Mouse (Mus musculus): ENCODE results near the gene Inka2. TPM values are rescaled to one million over a fixed set of nuclear protein-coding genes. Genes with fewer than 3 reads are reported as not detected.

The Inka2 gene
- polyA plus RNA-seq, 1 experiment from 2014 or later: 0.67 TPM

DNA sequence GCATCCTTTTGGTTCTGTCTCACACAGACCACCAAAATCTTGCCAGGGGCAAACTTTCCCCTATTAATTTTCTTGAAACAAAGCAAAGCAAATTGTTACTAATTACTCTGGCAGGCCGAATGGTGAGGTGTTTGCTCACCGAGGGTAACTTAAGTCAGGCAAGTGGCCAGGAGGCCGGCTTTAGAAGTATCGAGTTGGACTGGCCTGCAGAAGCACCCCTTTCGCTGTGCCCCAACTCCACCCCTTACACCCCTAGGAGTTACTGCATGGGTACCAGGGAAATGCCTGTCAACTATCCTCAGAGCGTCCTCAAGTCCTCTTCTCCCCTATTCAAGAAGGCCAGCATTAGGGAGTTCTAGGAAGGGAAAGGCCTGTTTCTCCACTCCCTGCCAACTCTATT is 828 bp upstream of the Inka2 start:
- Histone ChIP-seq H3K9ac (ENCODE audit: low read depth, low read length) (no peak overlapping the region), H3K27me3 (ENCODE audit: insufficient read depth, low read length) (no peaks in the 10 kb centered on the region), H3K27ac (no peak overlapping the region), H3K4me1 (replicated peaks; ENCODE audit: insufficient read depth, low read length) (no peaks in the 10 kb centered on the region), H3K4me2 (ENCODE audit: low read length) (no peak overlapping the region), H3K36me3 (ENCODE audit: insufficient read depth, low read length) (no peaks in the 10 kb centered on the region), H3K9me3 (replicated peaks; ENCODE audit: low read length) (no peaks in the 10 kb centered on the region), H3K4me3 (replicated peaks; ENCODE audit: low read depth, low read length) (no peak overlapping the region)
- TF ChIP-seq CTCF (IDR thresholded peaks at IDR 0.05; ENCODE audit: low read depth): no peak
- WGBS: 54% methylated on average over 6 of the region's 6 CpGs
- ATAC-seq (replicated peaks; ENCODE audit: low FRiP score, low read depth): no peak
- DNase-seq (ENCODE audit: low spot score): no peak

DNA sequence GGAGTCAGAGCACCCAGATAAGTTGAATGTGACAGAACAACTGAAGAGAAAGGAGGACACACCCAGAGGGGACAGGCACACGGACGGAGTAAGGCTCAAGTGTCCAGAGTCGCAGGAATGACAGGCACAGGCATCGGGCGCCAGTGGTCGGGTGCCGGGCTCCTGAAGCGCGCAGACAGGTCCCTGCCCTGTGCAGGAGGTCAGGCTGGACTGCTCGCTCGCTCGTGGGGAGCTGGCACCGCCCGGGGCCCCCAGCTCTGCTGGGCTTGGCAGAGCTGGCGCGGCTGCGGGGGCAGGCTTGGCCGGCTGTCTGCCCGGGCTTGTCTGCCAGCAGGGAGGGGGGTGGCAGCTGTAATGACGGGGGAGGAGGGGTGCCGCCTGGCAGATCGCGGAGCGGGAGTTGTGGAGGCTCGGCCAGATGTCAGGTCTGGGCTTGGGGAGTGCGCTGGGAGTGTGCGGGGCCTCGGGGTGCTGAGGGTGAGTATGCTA is 706 bp downstream of the Inka2 start:
- H3K27ac ChIP-seq: no peak overlapping the region
- H3K9me3 ChIP-seq (replicated peaks; ENCODE audit: low read length): no peaks in the 10 kb centered on the region
- DNase-seq (ENCODE audit: low spot score) (peak; percentile 53), ATAC-seq (replicated peaks; ENCODE audit: low FRiP score, low read depth) (peak; percentile 41; the same call in 1 of the 2 replicates)
- no peaks in the 10 kb centered on the region for H3K4me1 ChIP-seq (replicated peaks; ENCODE audit: insufficient read depth, low read length)
- H3K4me3 ChIP-seq (replicated peaks; ENCODE audit: low read depth, low read length): peak overlapping the region; percentile 50
- no peaks in the 10 kb centered on the region for H3K36me3 ChIP-seq (ENCODE audit: insufficient read depth, low read length)
- peak overlapping the region; percentile 36 for H3K9ac ChIP-seq (ENCODE audit: low read depth, low read length)
- H3K4me2 ChIP-seq (ENCODE audit: low read length): peak overlapping the region; percentile 98
- TF ChIP-seq CTCF (IDR thresholded peaks at IDR 0.05; ENCODE audit: low read depth): no peak
- WGBS: under 1% methylated on average over 27 of the region's 28 CpGs
- H3K27me3 ChIP-seq (ENCODE audit: insufficient read depth, low read length): no peaks in the 10 kb centered on the region

DNA sequence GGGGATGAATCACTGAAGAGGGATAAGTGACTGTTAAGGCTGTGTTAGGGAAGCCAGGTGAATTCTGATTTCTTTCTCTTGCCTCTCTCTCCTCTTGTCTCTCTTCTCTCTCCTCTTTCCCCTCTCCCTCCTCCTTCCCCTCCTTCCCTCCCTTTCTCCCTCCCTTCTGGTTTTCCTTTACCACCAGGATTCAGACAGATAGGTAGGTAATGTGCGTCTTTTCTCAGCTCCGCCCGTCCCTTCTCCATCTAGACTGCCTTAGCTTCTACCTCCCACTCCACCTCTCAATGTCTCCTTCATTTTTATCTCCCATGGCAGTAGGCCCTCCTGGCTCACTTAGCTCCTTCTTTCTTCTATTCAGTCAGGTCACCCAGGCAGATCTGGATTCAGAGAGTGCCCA is 1.2 kb downstream of the Inka2 start:
- Histone ChIP-seq H3K4me3 (replicated peaks; ENCODE audit: low read depth, low read length) (peak overlapping the region; percentile 50), H3K9me3 (replicated peaks; ENCODE audit: low read length) (no peaks in the 10 kb centered on the region), H3K36me3 (ENCODE audit: insufficient read depth, low read length) (no peaks in the 10 kb centered on the region), H3K27ac (no peak overlapping the region), H3K4me1 (replicated peaks; ENCODE audit: insufficient read depth, low read length) (no peaks in the 10 kb centered on the region), H3K4me2 (ENCODE audit: low read length) (peak overlapping the region; percentile 98), H3K27me3 (ENCODE audit: insufficient read depth, low read length) (no peaks in the 10 kb centered on the region), H3K9ac (ENCODE audit: low read depth, low read length) (peak overlapping the region; percentile 36; the same call in 1 of the 2 replicates)
- no peak for TF ChIP-seq CTCF (IDR thresholded peaks at IDR 0.05; ENCODE audit: low read depth)
- ATAC-seq (replicated peaks; ENCODE audit: low FRiP score, low read depth) (no peak), DNase-seq (ENCODE audit: low spot score) (no peak)
- 31% methylated on average over 3 of the region's 3 CpGs for WGBS

DNA sequence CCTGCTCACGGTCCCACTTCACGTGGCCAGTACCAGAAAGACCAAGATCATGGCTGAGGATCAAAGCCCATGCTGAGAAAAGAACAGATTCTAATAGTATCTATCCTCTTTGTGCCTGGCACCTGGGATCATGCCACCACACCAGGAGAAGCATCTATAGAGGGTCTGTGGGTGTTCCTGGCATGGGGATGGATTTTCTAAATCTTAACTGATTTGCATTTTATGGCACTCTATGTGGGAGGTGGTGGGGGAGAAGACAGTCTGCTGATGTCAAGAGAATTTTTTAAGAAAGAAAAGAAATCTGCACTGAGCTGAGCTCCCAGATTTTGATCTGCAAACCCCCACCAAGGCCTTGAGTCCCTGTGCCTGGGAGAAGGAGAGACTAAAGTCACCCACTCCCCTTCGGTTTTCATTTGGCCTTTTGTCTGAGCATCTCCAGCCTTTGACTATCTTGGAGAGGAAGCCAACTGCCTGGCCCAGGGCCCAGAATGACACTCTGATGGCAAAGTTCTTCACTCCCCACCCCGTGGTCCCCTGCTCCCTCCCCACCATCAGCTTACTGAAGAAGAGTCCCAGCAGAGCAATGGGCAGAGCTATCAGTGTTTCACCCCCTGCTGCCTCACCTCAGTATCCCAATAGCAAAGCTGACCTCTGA is 2.1 kb downstream of the Inka2 start:
- H3K9ac ChIP-seq (ENCODE audit: low read depth, low read length): no peak overlapping the region
- WGBS: 34% methylated on average over 4 of the region's 4 CpGs
- H3K4me3 ChIP-seq (replicated peaks; ENCODE audit: low read depth, low read length): no peak overlapping the region
- DNase-seq (ENCODE audit: low spot score) (no peak), ATAC-seq (replicated peaks; ENCODE audit: low FRiP score, low read depth) (no peak)
- H3K27ac ChIP-seq: no peak overlapping the region
- no peaks in the 10 kb centered on the region for H3K9me3 ChIP-seq (replicated peaks; ENCODE audit: low read length)
- no peak for TF ChIP-seq CTCF (IDR thresholded peaks at IDR 0.05; ENCODE audit: low read depth)
- H3K36me3 ChIP-seq (ENCODE audit: insufficient read depth, low read length): no peaks in the 10 kb centered on the region
- no peaks in the 10 kb centered on the region for H3K27me3 ChIP-seq (ENCODE audit: insufficient read depth, low read length)
- no peak overlapping the region for H3K4me2 ChIP-seq (ENCODE audit: low read length)
- H3K4me1 ChIP-seq (replicated peaks; ENCODE audit: insufficient read depth, low read length): no peaks in the 10 kb centered on the region

DNA sequence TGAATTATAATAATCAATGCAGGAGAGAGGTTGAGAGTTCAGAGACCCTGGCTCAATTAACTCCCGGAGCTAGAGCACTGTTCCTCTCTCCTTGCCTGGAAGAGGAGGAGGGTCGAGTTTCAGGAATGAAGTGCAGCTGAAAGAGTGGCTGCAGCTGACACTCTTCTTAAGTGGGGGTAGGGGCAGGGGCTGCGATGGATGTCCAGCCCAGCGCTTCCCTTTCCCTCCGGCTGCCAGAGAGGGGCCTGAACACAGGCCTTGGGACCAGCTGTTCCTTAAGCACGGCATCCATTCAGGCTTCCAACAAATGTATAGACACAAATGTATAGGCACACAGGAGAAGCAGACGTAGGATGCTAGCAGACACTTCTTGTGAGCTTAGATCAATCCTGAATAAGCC is 3.2 kb downstream of the Inka2 start:
- Histone ChIP-seq H3K27ac (no peak overlapping the region), H3K9ac (ENCODE audit: low read depth, low read length) (no peak overlapping the region)
- no peak for ATAC-seq (replicated peaks; ENCODE audit: low FRiP score, low read depth)

DNA sequence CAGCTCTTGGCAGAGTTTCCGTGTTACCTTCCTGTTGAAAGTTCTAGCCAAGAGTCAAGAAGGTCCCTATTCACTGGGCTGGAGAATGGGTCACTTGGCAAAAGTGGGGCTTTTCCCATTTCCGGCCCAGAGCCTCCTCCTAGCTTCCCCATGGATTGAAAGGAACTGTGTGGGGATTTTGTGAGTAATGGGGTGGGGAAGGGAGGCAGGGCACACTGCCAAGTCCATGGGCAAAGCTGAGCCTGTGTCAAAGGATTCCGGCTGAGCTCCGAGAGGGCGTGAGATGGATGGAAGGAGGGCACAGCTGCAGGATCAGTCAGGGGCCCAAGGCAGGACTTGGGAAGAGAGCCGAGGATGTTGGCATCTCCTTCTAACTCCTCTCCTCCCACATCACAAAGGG is 5.8 kb downstream of the Inka2 start:
- H3K27me3 ChIP-seq (ENCODE audit: insufficient read depth, low read length): no peaks in the 10 kb centered on the region
- TF ChIP-seq CTCF (IDR thresholded peaks at IDR 0.05; ENCODE audit: low read depth): no peak
- H3K36me3 ChIP-seq (ENCODE audit: insufficient read depth, low read length): no peaks in the 10 kb centered on the region
- H3K4me1 ChIP-seq (replicated peaks; ENCODE audit: insufficient read depth, low read length): no peaks in the 10 kb centered on the region
- DNase-seq (ENCODE audit: low spot score) (no peak), ATAC-seq (replicated peaks; ENCODE audit: low FRiP score, low read depth) (no peak)
- H3K4me2 ChIP-seq (ENCODE audit: low read length): no peak overlapping the region
- H3K27ac ChIP-seq: no peak overlapping the region
- H3K4me3 ChIP-seq (replicated peaks; ENCODE audit: low read depth, low read length): no peak overlapping the region
- no peak overlapping the region for H3K9ac ChIP-seq (ENCODE audit: low read depth, low read length)
- WGBS: 60% methylated on average over 6 of the region's 6 CpGs
- H3K9me3 ChIP-seq (replicated peaks; ENCODE audit: low read length): no peaks in the 10 kb centered on the region

More for the DNA sequence above, 3.2 kb downstream of the Inka2 start:
- H3K4me3 ChIP-seq (replicated peaks; ENCODE audit: low read depth, low read length): no peak overlapping the region
- no peaks in the 10 kb centered on the region for H3K4me1 ChIP-seq (replicated peaks; ENCODE audit: insufficient read depth, low read length)
- H3K9me3 ChIP-seq (replicated peaks; ENCODE audit: low read length): no peaks in the 10 kb centered on the region
- no peak for TF ChIP-seq CTCF (IDR thresholded peaks at IDR 0.05; ENCODE audit: low read depth)
- 26% methylated on average over 7 of the region's 7 CpGs for WGBS
- no peak overlapping the region for H3K4me2 ChIP-seq (ENCODE audit: low read length)
- DNase-seq (ENCODE audit: low spot score): no peak
- no peaks in the 10 kb centered on the region for H3K36me3 ChIP-seq (ENCODE audit: insufficient read depth, low read length)
- no peaks in the 10 kb centered on the region for H3K27me3 ChIP-seq (ENCODE audit: insufficient read depth, low read length)

DNA sequence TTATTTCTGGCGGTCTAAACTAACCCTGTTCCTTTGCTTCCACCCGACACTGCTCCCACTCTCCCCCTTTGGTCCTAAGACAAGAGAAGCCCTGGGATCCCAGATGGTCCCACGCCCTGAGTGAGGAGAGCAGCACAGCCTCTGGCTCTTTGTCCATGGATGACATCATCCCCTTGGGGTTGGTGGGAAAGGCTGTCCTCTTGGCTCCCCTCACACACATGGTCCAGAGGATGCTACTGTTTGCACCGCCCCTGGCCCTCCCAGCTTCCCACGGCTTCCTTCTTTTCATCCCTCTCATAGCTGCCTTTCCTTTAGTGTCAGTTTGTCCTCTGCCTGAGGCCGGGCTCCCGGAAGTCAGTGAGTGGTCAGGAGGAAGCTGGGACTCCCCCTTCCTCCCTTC is 7.3 kb downstream of the Inka2 start:
- H3K36me3 ChIP-seq (ENCODE audit: insufficient read depth, low read length): no peaks in the 10 kb centered on the region
- H3K4me1 ChIP-seq (replicated peaks; ENCODE audit: insufficient read depth, low read length): no peaks in the 10 kb centered on the region
- no peaks in the 10 kb centered on the region for H3K9me3 ChIP-seq (replicated peaks; ENCODE audit: low read length)
- no peaks in the 10 kb centered on the region for H3K27me3 ChIP-seq (ENCODE audit: insufficient read depth, low read length)
- no peak for ATAC-seq (replicated peaks; ENCODE audit: low FRiP score, low read depth)
- 68% methylated on average over 7 of the region's 7 CpGs for WGBS
- no peak for TF ChIP-seq CTCF (IDR thresholded peaks at IDR 0.05; ENCODE audit: low read depth)
- no peak overlapping the region for H3K9ac ChIP-seq (ENCODE audit: low read depth, low read length)
- no peak overlapping the region for H3K27ac ChIP-seq
- no peak for DNase-seq (ENCODE audit: low spot score)
- H3K4me3 ChIP-seq (replicated peaks; ENCODE audit: low read depth, low read length): no peak overlapping the region
- H3K4me2 ChIP-seq (ENCODE audit: low read length): no peak overlapping the region
